Comparison of ENCODE assay signal across 28 mouse cellular contexts in genomic region chr11:94394107-94394506, GRCm38 (mm10).
"Had no signal": no experiment of that assay in that cellular context is flagged by ENCODE, and none has a peak within 500 bp of the region (broad histone marks: within the 10 kb centered on the region; RNA-seq: fewer than 3 reads in every experiment).

No protein-coding gene starts in this region.

- H3K4me3 ChIP-seq: embryonic facial prominence, embryonic 10.5 days; embryonic facial prominence, embryonic 12.5 days; embryonic facial prominence, embryonic 13.5 days; embryonic facial prominence, embryonic 15.5 days; erythroblast, embryonic 14.5 days; forebrain, embryonic 10.5 days; forebrain, embryonic 12.5 days; forebrain, embryonic 13.5 days; forebrain, embryonic 15.5 days; gastrocnemius, adult 2 months had no signal

- H3K9ac ChIP-seq: embryonic facial prominence, embryonic 12.5 days; embryonic facial prominence, embryonic 13.5 days; embryonic facial prominence, embryonic 15.5 days; forebrain, embryonic 12.5 days; forebrain, embryonic 13.5 days; forebrain, embryonic 15.5 days; forebrain, postnatal 0 days had no signal

- H3K27ac ChIP-seq: embryonic facial prominence, embryonic 10.5 days; embryonic facial prominence, embryonic 12.5 days; embryonic facial prominence, embryonic 13.5 days; embryonic facial prominence, embryonic 15.5 days; forebrain, embryonic 10.5 days; forebrain, embryonic 12.5 days; forebrain, embryonic 13.5 days; forebrain, embryonic 15.5 days; gastrocnemius, adult 2 months had no signal

- H3K9me3 ChIP-seq: embryonic facial prominence, embryonic 10.5 days; embryonic facial prominence, embryonic 12.5 days; embryonic facial prominence, embryonic 13.5 days; embryonic facial prominence, embryonic 15.5 days; forebrain, embryonic 10.5 days; forebrain, embryonic 12.5 days; forebrain, embryonic 13.5 days; forebrain, embryonic 15.5 days had no signal

- H3K4me2 ChIP-seq: embryonic facial prominence, embryonic 12.5 days; embryonic facial prominence, embryonic 13.5 days; embryonic facial prominence, embryonic 15.5 days; forebrain, embryonic 12.5 days; forebrain, embryonic 13.5 days; forebrain, embryonic 15.5 days had no signal

- H3K4me1 ChIP-seq: forebrain, embryonic 15.5 days had no signal

- ATAC-seq: forebrain, embryonic 13.5 days; forebrain, embryonic 14.5 days; forebrain, embryonic 15.5 days; forebrain, embryonic 16.5 days; forebrain, postnatal 0 days had no signal

- DNase-seq: cerebellum, adult 18-20 months; cerebellum, adult 2 months; cerebellum, adult 8-10 months; cerebellum, adult 9-10 months; cerebellum, adult 9-11 months; cerebellum, postnatal 10 days; cerebellum, postnatal 14 days; cerebellum, postnatal 25 days; cerebellum, postnatal 36 days; embryo, embryonic 11 days; forebrain, postnatal 0 days; gastrocnemius, adult 2 months; gastrocnemius, postnatal 10 days; gastrocnemius, postnatal 14 days; gastrocnemius, postnatal 25 days; gastrocnemius, postnatal 36 days; heart, adult 18-20 months had no signal

- H3K36me3 ChIP-seq: embryonic facial prominence, embryonic 10.5 days; embryonic facial prominence, embryonic 12.5 days; embryonic facial prominence, embryonic 13.5 days; embryonic facial prominence, embryonic 15.5 days; forebrain, embryonic 10.5 days; forebrain, embryonic 12.5 days; forebrain, embryonic 15.5 days had no signal
